Mouse (Mus musculus) kidney, embryonic 14.5 days (tissue): ENCODE measurements at regions not wholly inside any gene's neighbourhood (a gene's known extent, or its start where the extent isn't known, plus 50 kb on each side); places are given as distances from the start of the nearest gene placed in this dataset.
A peak's percentile ranks its signal among the peaks of the same experiment; 100 is the strongest.

Source experiments
- ATAC-seq: fragments of 200-750 bp; cut with Nextera tagmentation; 2 replicates; pipeline ENCODE4 v1.8.0; 2017; ENCODE audit warnings: moderate number of reproducible peaks, mild to moderate bottlenecking, moderate TSS enrichment, moderate library complexity; ENCODE audit not compliant: low FRiP score, low TSS enrichment
- H3K27ac ChIP-seq: fragments of 300-500 bp; sonication (generic); 2 replicates; pipeline ENCODE4 v1.5.1; 2014; ENCODE audit warnings: low read depth, mild to moderate bottlenecking, low read length, moderate library complexity, mixed read lengths
- H3K27me3 ChIP-seq: fragments of 300-500 bp; sonication (generic); 2 replicates; pipeline ENCODE4 v1.6.1; 2014; ENCODE audit warnings: mild to moderate bottlenecking, low read length; ENCODE audit not compliant: control insufficient read depth, insufficient read depth
- H3K36me3 ChIP-seq: fragments of 300-500 bp; sonication (generic); 2 replicates; pipeline ENCODE4 v1.6.1; 2014; ENCODE audit warnings: low read length, mixed read lengths; ENCODE audit not compliant: control insufficient read depth, insufficient read depth
- H3K4me1 ChIP-seq: fragments of 300-500 bp; sonication (generic); 2 replicates; pipeline ENCODE4 v1.6.1; 2014; ENCODE audit warnings: low read length, mixed read lengths; ENCODE audit not compliant: control insufficient read depth, insufficient read depth
- H3K4me2 ChIP-seq: fragments of 300-500 bp; sonication (generic); replicated peaks from 2 replicates; pipeline ENCODE4 v1.6.1; 2014; ENCODE audit warnings: low read depth, mild to moderate bottlenecking, low read length
- H3K4me3 ChIP-seq: fragments of 300-500 bp; sonication (generic); 2 replicates; pipeline ENCODE4 v1.5.1; 2014; ENCODE audit warnings: mild to moderate bottlenecking, low read length
- H3K9ac ChIP-seq: fragments of 300-500 bp; sonication (generic); 2 replicates; pipeline ENCODE4 v1.6.1; 2014; ENCODE audit warnings: low read depth, mild to moderate bottlenecking, low read length, moderate library complexity
- H3K9me3 ChIP-seq: fragments of 300-500 bp; sonication (generic); 2 replicates; pipeline ENCODE4 v1.6.1; 2016; ENCODE audit warnings: low read length; ENCODE audit not compliant: control insufficient read depth
- WGBS: fragments of 180-500 bp; shearing (Covaris S2); extraction: QIAGEN DNeasy Blood & Tissue Kit; methylation state at CpG from one replicate; pipeline ENCODE4 v1.1.7; 2014; 5-methylcytosine and 5-hydroxymethylcytosine counted together

- H3K36me3 ChIP-seq, result no peaks in the 10 kb centered on the region
- H3K27ac ChIP-seq, result no peak overlapping the region
- H3K27me3 ChIP-seq, result no peaks in the 10 kb centered on the region
- H3K9me3 ChIP-seq, result peaks cover 10% of the 10 kb centered on the region
- no peak overlapping the region for H3K4me3 ChIP-seq
- ATAC-seq, result no peak
- 89% methylated on average over 5 of the region's 5 CpGs for WGBS
- H3K9ac ChIP-seq, result no peak overlapping the region
- H3K4me2 ChIP-seq, result no peak overlapping the region
- no peaks in the 10 kb centered on the region for H3K4me1 ChIP-seq
These were observed 113.9 kb upstream of the 4931429L15Rik start for GRCm38 (mm10) chr9:46433716-46434115.

DNA sequence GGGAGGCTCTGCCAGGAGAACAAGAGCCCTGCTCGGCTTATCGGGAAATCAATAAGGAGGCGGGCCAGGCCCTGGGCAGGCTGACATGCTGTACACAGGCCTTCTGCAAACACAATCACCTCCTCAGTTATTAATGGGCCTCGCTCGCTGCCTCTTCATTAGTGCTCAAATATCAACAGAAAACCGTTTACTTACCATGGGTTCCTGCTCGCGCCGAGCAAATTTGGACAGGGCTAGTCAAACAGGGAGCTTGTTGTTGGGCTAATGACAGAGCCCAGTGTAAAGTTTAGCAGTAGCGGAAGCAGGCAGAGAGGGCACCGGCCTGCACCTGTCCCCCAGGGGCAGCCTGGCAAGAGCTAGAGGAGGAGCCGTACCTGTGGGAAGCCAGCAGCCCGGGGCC is 111.3 kb upstream of the 4931429L15Rik start:
- Histone ChIP-seq H3K9me3 (peaks cover 10% of the 10 kb centered on the region), H3K27ac (no peak overlapping the region), H3K4me2 (no peak overlapping the region), H3K36me3 (no peaks in the 10 kb centered on the region), H3K9ac (no peak overlapping the region), H3K4me1 (no peaks in the 10 kb centered on the region), H3K27me3 (no peaks in the 10 kb centered on the region), H3K4me3 (no peak overlapping the region)
- ATAC-seq, result no peak
- 66% methylated on average over 13 of the region's 13 CpGs for WGBS

GRCm38 (mm10) chr9:46423184-46423967 is 103.6 kb upstream of the 4931429L15Rik start:
- no peak overlapping the region for H3K4me3 ChIP-seq
- no peak overlapping the region for H3K9ac ChIP-seq
- H3K36me3 ChIP-seq, result no peaks in the 10 kb centered on the region
- peaks cover 4% of the 10 kb centered on the region; the same call in 1 of the 2 replicates for H3K27me3 ChIP-seq
- no peak overlapping the region for H3K4me2 ChIP-seq
- no peak overlapping the region for H3K27ac ChIP-seq
- ATAC-seq, result no peak
- 62% methylated on average over 12 of the region's 12 CpGs for WGBS
- no peaks in the 10 kb centered on the region for H3K4me1 ChIP-seq
- H3K9me3 ChIP-seq, result no peaks in the 10 kb centered on the region

DNA sequence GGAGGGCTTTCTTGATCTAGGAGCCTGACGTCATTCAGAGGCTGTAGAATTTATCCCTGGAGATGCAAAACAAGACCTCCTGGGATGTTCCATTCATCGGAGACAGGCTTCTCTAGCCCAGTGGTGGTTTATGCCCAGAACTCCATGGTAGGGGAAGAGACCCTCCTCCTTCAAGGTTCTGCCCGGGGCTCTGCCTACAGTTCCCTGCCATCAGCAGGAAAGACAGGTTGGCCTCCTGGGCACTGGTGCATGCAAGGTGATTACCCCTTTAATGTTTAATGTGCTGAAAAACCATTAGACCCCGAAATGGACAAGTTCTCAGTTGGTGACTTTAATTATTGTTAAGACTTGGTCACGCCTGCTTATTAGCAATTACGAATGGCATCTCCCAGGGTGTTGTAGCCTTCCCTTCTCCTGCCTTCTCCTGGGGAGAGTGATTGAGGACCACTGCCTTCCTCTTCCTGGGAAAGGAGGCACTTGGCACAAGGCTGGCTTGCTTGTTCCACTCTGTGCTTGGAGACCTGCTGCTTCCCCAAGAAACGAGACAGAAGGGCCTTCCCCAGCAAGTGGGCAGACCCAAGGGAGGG is 102.0 kb upstream of the 4931429L15Rik start:
- H3K4me3 ChIP-seq, result no peak overlapping the region
- no peaks in the 10 kb centered on the region for H3K9me3 ChIP-seq
- H3K27ac ChIP-seq, result no peak overlapping the region
- no peaks in the 10 kb centered on the region for H3K4me1 ChIP-seq
- peak; percentile 84 for ATAC-seq
- WGBS, result 24% methylated on average over 7 of the region's 7 CpGs
- no peaks in the 10 kb centered on the region for H3K36me3 ChIP-seq
- H3K27me3 ChIP-seq, result peaks cover 4% of the 10 kb centered on the region; the same call in 1 of the 2 replicates
- no peak overlapping the region; the same call in 1 of the 2 replicates for H3K4me2 ChIP-seq
- H3K9ac ChIP-seq, result no peak overlapping the region

- H3K4me3 ChIP-seq, result no peak overlapping the region
- no peaks in the 10 kb centered on the region for H3K36me3 ChIP-seq
- no peaks in the 10 kb centered on the region for H3K27me3 ChIP-seq
- no peak overlapping the region for H3K9ac ChIP-seq
- no peak overlapping the region for H3K4me2 ChIP-seq
- H3K9me3 ChIP-seq, result peaks cover 5% of the 10 kb centered on the region; the same call in 1 of the 2 replicates
- no peaks in the 10 kb centered on the region for H3K4me1 ChIP-seq
- no peak for ATAC-seq
- 74% methylated on average over 10 of the region's 10 CpGs for WGBS
- H3K27ac ChIP-seq, result no peak overlapping the region
These were observed 91.9 kb upstream of the 4931429L15Rik start for GRCm38 (mm10) chr9:46411686-46412085.

DNA sequence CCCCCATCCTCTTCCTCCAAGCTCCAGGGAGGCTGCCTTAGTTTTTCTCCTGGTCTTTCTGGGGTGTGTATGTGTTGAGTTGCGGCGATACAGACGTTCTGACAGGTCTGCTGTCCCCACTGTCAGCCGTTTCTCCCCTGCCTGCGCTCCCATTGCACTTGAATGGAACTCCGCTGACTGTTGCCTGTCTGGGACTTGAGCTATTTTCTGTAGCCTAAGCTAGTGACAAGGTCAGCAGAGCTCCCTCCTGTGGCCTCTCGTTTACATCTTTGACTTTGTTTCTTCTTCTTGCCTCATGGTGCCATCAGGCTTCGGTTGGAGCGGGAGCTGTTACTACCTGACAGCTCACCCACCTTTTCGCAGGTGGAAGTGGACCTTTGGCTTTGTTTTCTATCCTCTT is 89.0 kb upstream of the 4931429L15Rik start:
- H3K9me3 ChIP-seq, result peaks cover 5% of the 10 kb centered on the region; the same call in 1 of the 2 replicates
- WGBS, result 76% methylated on average over 10 of the region's 10 CpGs

DNA sequence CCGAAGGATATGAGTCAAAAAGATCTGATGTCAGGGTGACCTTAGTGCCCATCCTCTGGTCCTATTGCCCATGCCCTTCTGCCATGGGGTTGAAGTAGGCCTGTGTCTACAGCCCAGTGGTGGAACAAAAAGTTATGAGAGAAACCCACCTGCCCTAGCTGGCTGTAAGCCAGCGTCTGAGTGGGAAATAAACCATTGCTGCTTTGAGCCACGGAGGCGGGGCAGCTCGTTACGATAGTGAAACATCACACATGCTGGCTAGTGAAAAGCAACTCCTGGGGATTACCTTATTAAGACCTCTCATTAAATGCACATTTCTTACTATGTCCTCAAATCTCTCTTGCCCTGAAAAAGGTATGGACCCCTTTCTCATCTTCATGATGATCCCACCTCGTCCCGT is 86.8 kb upstream of the 4931429L15Rik start:
- Histone ChIP-seq H3K9ac (no peak overlapping the region), H3K27ac (no peak overlapping the region), H3K4me3 (no peak overlapping the region), H3K4me2 (no peak overlapping the region), H3K4me1 (no peaks in the 10 kb centered on the region), H3K36me3 (no peaks in the 10 kb centered on the region), H3K27me3 (no peaks in the 10 kb centered on the region), H3K9me3 (no peaks in the 10 kb centered on the region)
- WGBS, result 79% methylated on average over 8 of the region's 8 CpGs
- no peak for ATAC-seq

More for the DNA sequence above, 89.0 kb upstream of the 4931429L15Rik start:
- Histone ChIP-seq H3K27ac (no peak overlapping the region), H3K36me3 (no peaks in the 10 kb centered on the region), H3K9ac (no peak overlapping the region), H3K4me3 (no peak overlapping the region), H3K4me2 (no peak overlapping the region), H3K4me1 (no peaks in the 10 kb centered on the region), H3K27me3 (no peaks in the 10 kb centered on the region)
- no peak for ATAC-seq

GRCm38 (mm10) chr9:46396591-46396990 is 76.8 kb upstream of the 4931429L15Rik start:
- Histone ChIP-seq H3K9me3 (no peaks in the 10 kb centered on the region), H3K9ac (no peak overlapping the region), H3K4me3 (no peak overlapping the region), H3K27me3 (peaks cover 10% of the 10 kb centered on the region; the same call in 1 of the 2 replicates), H3K27ac (no peak overlapping the region), H3K4me1 (no peaks in the 10 kb centered on the region), H3K4me2 (no peak overlapping the region), H3K36me3 (no peaks in the 10 kb centered on the region)
- ATAC-seq, result no peak
- WGBS, result 85% methylated on average over 7 of the region's 7 CpGs

- Histone ChIP-seq H3K4me2 (no peak overlapping the region), H3K9ac (no peak overlapping the region), H3K4me3 (no peak overlapping the region), H3K27ac (no peak overlapping the region), H3K4me1 (no peaks in the 10 kb centered on the region), H3K9me3 (no peaks in the 10 kb centered on the region), H3K27me3 (peaks cover 10% of the 10 kb centered on the region; the same call in 1 of the 2 replicates), H3K36me3 (no peaks in the 10 kb centered on the region)
- ATAC-seq, result no peak
- WGBS, result 53% methylated on average over 14 of the region's 14 CpGs
These were observed 75.5 kb upstream of the 4931429L15Rik start for GRCm38 (mm10) chr9:46395156-46395765.
